Mouse (Mus musculus): ENCODE results near the gene Ccdc43. TPM values are rescaled to one million over a fixed set of nuclear protein-coding genes. Genes with fewer than 3 reads are reported as not detected.

Ccdc43 gene
- total RNA-seq (2021) (10 to 100 TPM; 21.0 to 22.8 TPM), polyA plus RNA-seq (2012; rRNA removed) (6.8 and 12.2 TPM in 2 replicates)
- long read RNA-seq, transcript Ccdc43-201 (5 exons, 2,366 nt), result major isoform, 37 of 43 reads
- long read RNA-seq, partial matches to known transcripts, result 2 of 43 reads
- long read RNA-seq, other reads (novel, unspliced or antisense), result 3 of 43 reads

GRCm38 (mm10) chr11:102697338-102698017, at the start of gene Ccdc43:
Ccdc43 (minus strand) TSS chr11:102697782.
- H3K4me3 ChIP-seq, result peak within 1 kb of the TSS; percentile 87

DNA sequence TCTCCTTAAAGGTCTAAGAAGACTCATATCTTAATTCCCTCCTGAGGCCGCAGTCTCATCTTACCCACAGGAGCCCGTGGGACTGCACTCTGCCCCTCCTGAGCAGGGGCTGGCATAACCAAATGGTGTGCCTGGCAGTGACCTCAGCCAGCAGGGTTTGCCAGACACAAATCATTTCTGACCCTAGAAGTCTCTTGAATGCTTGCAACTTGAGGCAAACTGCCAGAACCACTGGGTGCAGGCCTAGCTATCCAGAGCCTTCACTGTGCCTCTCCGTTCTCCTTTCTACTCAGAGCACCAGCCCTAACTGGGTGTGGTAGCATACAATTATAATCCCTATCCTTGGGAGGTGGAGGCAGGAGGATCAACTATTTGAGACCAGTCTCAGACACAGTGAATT, 47.2 kb upstream of the Ccdc43 start:
- 76% methylated on average over 3 of the region's 3 CpGs for WGBS

More at GRCm38 (mm10) chr11:102697338-102698017, at the start of gene Ccdc43:
- DNase-seq, result peak; percentile 92 to 93
- intact Hi-C loops (cut with DNase I), result no loop called here
- Histone ChIP-seq H3K4me1 (ENCODE audit: control insufficient read depth, insufficient read depth, low read length) (no peaks in the 10 kb centered on the region; the same call in 1 of the 2 replicates), H3K36me3 (ENCODE audit: control insufficient read depth, insufficient read depth, low read length) (no peaks in the 10 kb centered on the region), H3K27ac (peak within 1 kb of the TSS; percentile 88), H3K27me3 (ENCODE audit: control insufficient read depth, insufficient read depth, low read length) (no peaks in the 10 kb centered on the region), H3K9ac (ENCODE audit: low read depth, low read length) (peak within 1 kb of the TSS; percentile 74), H3K79me2 (replicated peaks; ENCODE audit: control insufficient read depth, insufficient read depth, low read length) (no peaks in the 10 kb centered on the region)
- TF ChIP-seq EP300 (IDR thresholded peaks at IDR 0.05; ENCODE audit: insufficient read depth, low read depth, low read length) (no peak), CTCF (IDR thresholded peaks at IDR 0.05) (no peak), POLR2A (IDR thresholded peaks at IDR 0.05; ENCODE audit: insufficient read depth, low read depth, low read length) (peak; percentile 87; the same call in 1 of the 2 replicates)
- under 1% methylated on average over 49 of the region's 49 CpGs for WGBS

DNA sequence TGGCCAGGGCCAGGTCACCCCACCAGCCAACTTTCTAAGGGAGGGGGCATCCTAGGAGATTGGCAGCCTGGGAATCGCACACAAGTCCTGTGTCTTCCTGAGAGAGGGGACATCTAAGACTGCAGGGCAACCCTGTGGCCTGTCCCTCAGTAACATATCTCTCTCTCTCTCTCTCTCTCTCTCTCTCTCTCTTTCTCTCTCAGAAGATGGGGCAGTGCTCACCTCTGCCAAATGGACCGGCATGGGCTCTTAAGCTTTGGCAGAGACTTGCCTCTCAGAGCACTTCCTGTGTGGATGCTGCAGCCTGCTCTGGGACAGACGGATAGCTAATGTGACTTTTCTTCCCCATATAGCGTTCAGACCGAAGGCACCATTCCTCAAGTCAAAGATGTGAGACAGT, 45.3 kb upstream of the Ccdc43 start:
- no peak overlapping the region for H3K9ac ChIP-seq (ENCODE audit: low read depth, low read length)
- H3K36me3 ChIP-seq (ENCODE audit: control insufficient read depth, insufficient read depth, low read length), result no peaks in the 10 kb centered on the region
- no peak for DNase-seq
- no peak overlapping the region for H3K27ac ChIP-seq
- no peaks in the 10 kb centered on the region for H3K27me3 ChIP-seq (ENCODE audit: control insufficient read depth, insufficient read depth, low read length)
- no peaks in the 10 kb centered on the region; the same call in 1 of the 2 replicates for H3K4me1 ChIP-seq (ENCODE audit: control insufficient read depth, insufficient read depth, low read length)
- H3K4me3 ChIP-seq, result no peak overlapping the region
- no peaks in the 10 kb centered on the region for H3K79me2 ChIP-seq (replicated peaks; ENCODE audit: control insufficient read depth, insufficient read depth, low read length)
- TF ChIP-seq CTCF (IDR thresholded peaks at IDR 0.05) (no peak), POLR2A (IDR thresholded peaks at IDR 0.05; ENCODE audit: insufficient read depth, low read depth, low read length) (no peak), EP300 (IDR thresholded peaks at IDR 0.05; ENCODE audit: insufficient read depth, low read depth, low read length) (no peak)
- intact Hi-C loops (cut with DNase I), result no loop called here
- 66% methylated on average over 5 of the region's 5 CpGs for WGBS

More for the DNA sequence above, 47.2 kb upstream of the Ccdc43 start:
- Histone ChIP-seq H3K4me1 (ENCODE audit: control insufficient read depth, insufficient read depth, low read length) (no peaks in the 10 kb centered on the region; the same call in 1 of the 2 replicates), H3K36me3 (ENCODE audit: control insufficient read depth, insufficient read depth, low read length) (no peaks in the 10 kb centered on the region), H3K27ac (no peak overlapping the region), H3K27me3 (ENCODE audit: control insufficient read depth, insufficient read depth, low read length) (no peaks in the 10 kb centered on the region), H3K9ac (ENCODE audit: low read depth, low read length) (no peak overlapping the region), H3K4me3 (no peak overlapping the region), H3K79me2 (replicated peaks; ENCODE audit: control insufficient read depth, insufficient read depth, low read length) (no peaks in the 10 kb centered on the region)
- intact Hi-C loops (cut with DNase I), result no loop called here
- no peak for TF ChIP-seq EP300 (IDR thresholded peaks at IDR 0.05; ENCODE audit: insufficient read depth, low read depth, low read length)
- no peak for TF ChIP-seq POLR2A (IDR thresholded peaks at IDR 0.05; ENCODE audit: insufficient read depth, low read depth, low read length)
- no peak for TF ChIP-seq CTCF (IDR thresholded peaks at IDR 0.05)
- no peak for DNase-seq

GRCm38 (mm10) chr11:102742066-102742465, 44.5 kb upstream of the Ccdc43 start:
- no peak for TF ChIP-seq POLR2A (IDR thresholded peaks at IDR 0.05; ENCODE audit: insufficient read depth, low read depth, low read length)
- no peak for TF ChIP-seq EP300 (IDR thresholded peaks at IDR 0.05; ENCODE audit: insufficient read depth, low read depth, low read length)
- TF ChIP-seq CTCF (IDR thresholded peaks at IDR 0.05), result no peak
- no peaks in the 10 kb centered on the region for H3K27me3 ChIP-seq (ENCODE audit: control insufficient read depth, insufficient read depth, low read length)
- intact Hi-C loops (cut with DNase I), result no loop called here

GRCm38 (mm10) chr11:102741129-102741950, 43.8 kb upstream of the Ccdc43 start:
- no peaks in the 10 kb centered on the region for H3K27me3 ChIP-seq (ENCODE audit: control insufficient read depth, insufficient read depth, low read length)
- intact Hi-C loops (cut with DNase I), result no loop called here
- H3K27ac ChIP-seq, result peak overlapping the region; percentile 15; the same call in 1 of the 2 replicates
- H3K4me3 ChIP-seq, result 0 out of 2 replicates have a peak overlapping the region, but pooled peaks have one; percentile 6
- H3K36me3 ChIP-seq (ENCODE audit: control insufficient read depth, insufficient read depth, low read length), result no peaks in the 10 kb centered on the region
- WGBS, result 34% methylated on average over 22 of the region's 22 CpGs
- no peaks in the 10 kb centered on the region for H3K79me2 ChIP-seq (replicated peaks; ENCODE audit: control insufficient read depth, insufficient read depth, low read length)
- DNase-seq, result peak; percentile 41 to 55
- no peaks in the 10 kb centered on the region; the same call in 1 of the 2 replicates for H3K4me1 ChIP-seq (ENCODE audit: control insufficient read depth, insufficient read depth, low read length)
- no peak overlapping the region; the same call in 1 of the 2 replicates for H3K9ac ChIP-seq (ENCODE audit: low read depth, low read length)
- TF ChIP-seq CTCF (IDR thresholded peaks at IDR 0.05) (no peak), EP300 (IDR thresholded peaks at IDR 0.05; ENCODE audit: insufficient read depth, low read depth, low read length) (no peak), POLR2A (IDR thresholded peaks at IDR 0.05; ENCODE audit: insufficient read depth, low read depth, low read length) (no peak)

More at GRCm38 (mm10) chr11:102742066-102742465, 44.5 kb upstream of the Ccdc43 start:
- no peaks in the 10 kb centered on the region for H3K79me2 ChIP-seq (replicated peaks; ENCODE audit: control insufficient read depth, insufficient read depth, low read length)
- no peaks in the 10 kb centered on the region for H3K36me3 ChIP-seq (ENCODE audit: control insufficient read depth, insufficient read depth, low read length)
- H3K9ac ChIP-seq (ENCODE audit: low read depth, low read length), result no peak overlapping the region
- no peak overlapping the region for H3K4me3 ChIP-seq
- no peaks in the 10 kb centered on the region; the same call in 1 of the 2 replicates for H3K4me1 ChIP-seq (ENCODE audit: control insufficient read depth, insufficient read depth, low read length)
- DNase-seq, result no peak
- 82% methylated on average over 7 of the region's 7 CpGs for WGBS
- H3K27ac ChIP-seq, result no peak overlapping the region
